Mouse (Mus musculus): ENCODE measurements around the gene Spint1. TPM values are rescaled to one million over a fixed set of nuclear protein-coding genes. Genes with fewer than 3 reads are reported as not detected.

Gene Spint1
- polyA plus RNA-seq, 1 experiment from 2014 or later: 1.2 TPM

DNA sequence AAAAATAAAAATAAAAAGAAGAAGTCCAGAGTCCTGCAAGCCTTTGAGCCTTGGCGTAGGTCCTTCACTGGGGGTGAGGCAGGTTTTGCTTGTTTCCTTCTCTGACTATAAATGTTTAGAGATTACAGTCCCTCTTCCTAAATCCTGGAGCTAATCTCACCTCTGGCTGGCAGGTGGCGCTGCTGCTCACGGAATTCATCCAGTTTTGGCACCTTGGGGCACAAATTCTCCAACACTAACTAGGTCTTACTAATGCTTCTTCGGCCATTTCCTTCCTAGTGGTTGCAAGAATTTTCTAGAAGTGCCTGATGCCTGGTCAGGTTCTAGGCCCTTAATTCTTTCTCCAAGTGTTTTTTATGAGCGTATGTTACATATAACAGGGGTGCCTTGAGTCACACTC is 61.2 kb downstream of the Spint1 start:
- H3K4me3 ChIP-seq: no peak overlapping the region
- WGBS: 52% methylated on average over 5 of the region's 5 CpGs
- H3K9ac ChIP-seq: no peak overlapping the region
- peaks cover 19% of the 10 kb centered on the region for H3K4me1 ChIP-seq
- no peak overlapping the region for H3K27ac ChIP-seq
- H3K4me2 ChIP-seq (replicated peaks): no peak overlapping the region
- no peaks in the 10 kb centered on the region for H3K9me3 ChIP-seq
- ATAC-seq (ENCODE audit: low FRiP score, low read depth): no peak
- peaks cover 52% of the 10 kb centered on the region for H3K36me3 ChIP-seq
- no peaks in the 10 kb centered on the region for H3K27me3 ChIP-seq (replicated peaks)

DNA sequence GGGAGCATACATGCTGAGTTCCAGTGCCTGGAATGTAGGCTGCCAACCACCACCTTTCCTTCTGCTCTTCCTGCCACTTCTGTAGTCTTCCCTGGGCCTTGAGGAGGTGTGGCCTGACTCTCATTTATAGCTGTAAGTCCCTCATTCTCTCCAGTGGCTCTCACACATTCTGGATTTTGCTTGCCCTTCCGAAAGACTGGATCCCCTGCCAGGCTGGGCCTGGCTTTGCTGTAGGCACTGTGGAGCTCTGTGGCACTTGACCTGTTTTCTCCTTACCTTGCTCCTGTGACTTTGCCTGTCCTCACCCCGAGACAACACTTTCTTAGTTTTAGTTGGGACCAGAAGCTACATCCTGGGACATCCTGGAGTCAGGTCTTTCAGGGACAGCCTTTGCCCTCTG is 61.7 kb downstream of the Spint1 start:
- no peak overlapping the region for H3K4me2 ChIP-seq (replicated peaks)
- no peak overlapping the region for H3K4me3 ChIP-seq
- no peak for ATAC-seq (ENCODE audit: low FRiP score, low read depth)
- 92% methylated on average over 2 of the region's 2 CpGs for WGBS
- H3K27me3 ChIP-seq (replicated peaks): no peaks in the 10 kb centered on the region
- H3K27ac ChIP-seq: no peak overlapping the region
- H3K4me1 ChIP-seq: peaks cover 19% of the 10 kb centered on the region
- H3K36me3 ChIP-seq: peaks cover 47% of the 10 kb centered on the region
- no peak overlapping the region for H3K9ac ChIP-seq
- no peaks in the 10 kb centered on the region for H3K9me3 ChIP-seq

Other genes starting within 250 kb of the Spint1 start
- 28.0 and 28.8 TPM in 2 replicates for gene Ccdc32, start 208.0 kb upstream of the Spint1 start, polyA plus RNA-seq (2016; fragmentation: Nextera tagmentation; extraction: Ambion mirVana)
- 6.6 TPM in 2 replicates for gene Rpusd2, start 202.6 kb upstream of the Spint1 start, polyA plus RNA-seq (2016; fragmentation: Nextera tagmentation; extraction: Ambion mirVana)
- 37.6 and 38.1 TPM in 2 replicates for gene Knl1, start 190.2 kb upstream of the Spint1 start, polyA plus RNA-seq (2016; fragmentation: Nextera tagmentation; extraction: Ambion mirVana)
- gene Rad51, start 124.6 kb upstream of the Spint1 start, polyA plus RNA-seq (2016; fragmentation: Nextera tagmentation; extraction: Ambion mirVana): 31.9 and 34.0 TPM in 2 replicates
- 43.1 TPM in 2 replicates for gene Rmdn3, start 80.3 kb upstream of the Spint1 start, polyA plus RNA-seq (2016; fragmentation: Nextera tagmentation; extraction: Ambion mirVana)
- 3.5 TPM in 2 replicates for gene Gchfr, start 69.6 kb upstream of the Spint1 start, polyA plus RNA-seq (2016; fragmentation: Nextera tagmentation; extraction: Ambion mirVana)
- 0.86 and 0.91 TPM in 2 replicates for gene Gm14137, start 62.9 kb upstream of the Spint1 start, polyA plus RNA-seq (2016; fragmentation: Nextera tagmentation; extraction: Ambion mirVana)
- 46.5 and 49.3 TPM in 2 replicates for gene Zfyve19, start 28.7 kb upstream of the Spint1 start, polyA plus RNA-seq (2016; fragmentation: Nextera tagmentation; extraction: Ambion mirVana)
- 24.9 and 27.2 TPM in 2 replicates for gene Dnajc17, start 28.6 kb upstream of the Spint1 start, polyA plus RNA-seq (2016; fragmentation: Nextera tagmentation; extraction: Ambion mirVana)
- not detected in 2 replicates for gene Ppp1r14d, start 7.5 kb upstream of the Spint1 start, polyA plus RNA-seq (2016; fragmentation: Nextera tagmentation; extraction: Ambion mirVana)
- gene Rhov, start 33.9 kb downstream of the Spint1 start, polyA plus RNA-seq (2016; fragmentation: Nextera tagmentation; extraction: Ambion mirVana): 8.4 and 9.3 TPM in 2 replicates
- 26.6 TPM in 2 replicates for gene Vps18, start 51.4 kb downstream of the Spint1 start, polyA plus RNA-seq (2016; fragmentation: Nextera tagmentation; extraction: Ambion mirVana)
- 5.0 and 6.0 TPM in 2 replicates for gene Dll4, start 88.4 kb downstream of the Spint1 start, polyA plus RNA-seq (2016; fragmentation: Nextera tagmentation; extraction: Ambion mirVana)
- gene Chac1, start 113.9 kb downstream of the Spint1 start, polyA plus RNA-seq (2016; fragmentation: Nextera tagmentation; extraction: Ambion mirVana): 2.4 and 2.7 TPM in 2 replicates
- gene Ino80, start 240.3 kb downstream of the Spint1 start, polyA plus RNA-seq (2016; fragmentation: Nextera tagmentation; extraction: Ambion mirVana): 3.5 and 4.7 TPM in 2 replicates

Data from neural tube, embryonic 12.5 days (tissue).